Mouse (Mus musculus): Measurements from ENCODE around the gene Zc3h14. TPM values are rescaled to one million over a fixed set of nuclear protein-coding genes. Genes with fewer than 3 reads are reported as not detected.

The Zc3h14 gene
- polyA plus RNA-seq, 1 experiment from 2014 or later, result 28.8 TPM

GRCm38 (mm10) chr12:98734246-98734879, 12.4 kb upstream of the Zc3h14 start:
- Histone ChIP-seq H3K27me3 (ENCODE audit: insufficient read depth, low read length) (peaks cover 28% of the 10 kb centered on the region), H3K4me1 (ENCODE audit: insufficient read depth) (peaks cover 22% of the 10 kb centered on the region), H3K27ac (ENCODE audit: low read depth) (peak overlapping the region; percentile 26; the same call in 1 of the 2 replicates), H3K9ac (replicated peaks) (peak overlapping the region; percentile 52), H3K9me3 (ENCODE audit: low read length) (no peaks in the 10 kb centered on the region), H3K4me2 (ENCODE audit: low read depth, low read length) (peak overlapping the region; percentile 83), H3K4me3 (ENCODE audit: low read depth, low read length) (peak overlapping the region; percentile 65), H3K36me3 (replicated peaks; ENCODE audit: insufficient read depth, low read length) (no peaks in the 10 kb centered on the region)
- peak; percentile 85 for DNase-seq
- 2% methylated on average over 30 of the region's 30 CpGs for WGBS (ENCODE audit: insufficient replicate concordance)
- ATAC-seq, result peak; percentile 90
- no peak for TF ChIP-seq EP300 (IDR thresholded peaks at IDR 0.05; ENCODE audit: low read depth)
- no peak for TF ChIP-seq CTCF (IDR thresholded peaks at IDR 0.05; ENCODE audit: low read depth)

GRCm38 (mm10) chr12:98734880-98735801, 11.6 kb upstream of the Zc3h14 start:
- no peak for DNase-seq
- whole genome bisulfite sequencing (ENCODE audit: insufficient replicate concordance), result 19% methylated on average over 22 of the region's 22 CpGs
- Histone ChIP-seq H3K9ac (replicated peaks) (peak overlapping the region; percentile 52), H3K27me3 (ENCODE audit: insufficient read depth, low read length) (peaks cover 28% of the 10 kb centered on the region), H3K4me2 (ENCODE audit: low read depth, low read length) (peak overlapping the region; percentile 83), H3K4me3 (ENCODE audit: low read depth, low read length) (peak overlapping the region; percentile 65), H3K4me1 (ENCODE audit: insufficient read depth) (peaks cover 22% of the 10 kb centered on the region), H3K27ac (ENCODE audit: low read depth) (peak overlapping the region; percentile 26; the same call in 1 of the 2 replicates), H3K9me3 (ENCODE audit: low read length) (no peaks in the 10 kb centered on the region), H3K36me3 (replicated peaks; ENCODE audit: insufficient read depth, low read length) (no peaks in the 10 kb centered on the region)
- ATAC-seq, result no peak
- no peak for TF ChIP-seq EP300 (IDR thresholded peaks at IDR 0.05; ENCODE audit: low read depth)
- no peak for TF ChIP-seq CTCF (IDR thresholded peaks at IDR 0.05; ENCODE audit: low read depth)

GRCm38 (mm10) chr12:98736951-98737800, 9.6 kb upstream of the Zc3h14 start, which contains the start of gene Ptpn21:
Gene Ptpn21 (minus strand): TSS chr12:98737405.
- peaks cover 28% of the 10 kb centered on the region for H3K27me3 ChIP-seq (ENCODE audit: insufficient read depth, low read length)
- ATAC-seq (peak; percentile 65), DNase-seq (peak; percentile 57)
- 1% methylated on average over 73 of the region's 75 CpGs for WGBS (ENCODE audit: insufficient replicate concordance)
- H3K4me3 ChIP-seq (ENCODE audit: low read depth, low read length), result peak within 1 kb of the TSS; percentile 62
- H3K36me3 ChIP-seq (replicated peaks; ENCODE audit: insufficient read depth, low read length), result no peaks in the 10 kb centered on the region
- peak within 1 kb of the TSS; percentile 79 for H3K27ac ChIP-seq (ENCODE audit: low read depth)
- H3K4me2 ChIP-seq (ENCODE audit: low read depth, low read length), result peak within 1 kb of the TSS; percentile 75
- H3K9me3 ChIP-seq (ENCODE audit: low read length), result no peaks in the 10 kb centered on the region
- peaks cover 24% of the 10 kb centered on the region for H3K4me1 ChIP-seq (ENCODE audit: insufficient read depth)
- peak within 1 kb of the TSS; percentile 78 for H3K9ac ChIP-seq (replicated peaks)
- TF ChIP-seq CTCF (IDR thresholded peaks at IDR 0.05; ENCODE audit: low read depth), result no peak
- no peak for TF ChIP-seq EP300 (IDR thresholded peaks at IDR 0.05; ENCODE audit: low read depth)

- Histone ChIP-seq H3K4me1 (ENCODE audit: insufficient read depth) (peaks cover 24% of the 10 kb centered on the region), H3K9me3 (ENCODE audit: low read length) (no peaks in the 10 kb centered on the region), H3K27me3 (ENCODE audit: insufficient read depth, low read length) (peaks cover 28% of the 10 kb centered on the region), H3K4me3 (ENCODE audit: low read depth, low read length) (peak overlapping the region; percentile 62), H3K27ac (ENCODE audit: low read depth) (no peak overlapping the region; the same call in 1 of the 2 replicates), H3K36me3 (replicated peaks; ENCODE audit: insufficient read depth, low read length) (no peaks in the 10 kb centered on the region), H3K4me2 (ENCODE audit: low read depth, low read length) (peak overlapping the region; percentile 75), H3K9ac (replicated peaks) (peak overlapping the region; percentile 78; the same call in 1 of the 2 replicates)
- DNase-seq (no peak), ATAC-seq (no peak)
- TF ChIP-seq CTCF (IDR thresholded peaks at IDR 0.05; ENCODE audit: low read depth) (no peak), EP300 (IDR thresholded peaks at IDR 0.05; ENCODE audit: low read depth) (no peak)
- 15% methylated on average over 7 of the region's 7 CpGs for WGBS (ENCODE audit: insufficient replicate concordance)
Measured at GRCm38 (mm10) chr12:98737801-98738350, 8.9 kb upstream of the Zc3h14 start.

GRCm38 (mm10) chr12:98741011-98741501, 5.7 kb upstream of the Zc3h14 start:
- TF ChIP-seq EP300 (IDR thresholded peaks at IDR 0.05; ENCODE audit: low read depth), result no peak
- no peak for TF ChIP-seq CTCF (IDR thresholded peaks at IDR 0.05; ENCODE audit: low read depth)
- Histone ChIP-seq H3K4me3 (ENCODE audit: low read depth, low read length) (no peak overlapping the region), H3K4me2 (ENCODE audit: low read depth, low read length) (0 out of 2 replicates have a peak overlapping the region, but pooled peaks have one; percentile 15), H3K27ac (ENCODE audit: low read depth) (peak overlapping the region; percentile 76), H3K27me3 (ENCODE audit: insufficient read depth, low read length) (peaks cover 24% of the 10 kb centered on the region), H3K9ac (replicated peaks) (no peak overlapping the region), H3K9me3 (ENCODE audit: low read length) (no peaks in the 10 kb centered on the region), H3K36me3 (replicated peaks; ENCODE audit: insufficient read depth, low read length) (no peaks in the 10 kb centered on the region), H3K4me1 (ENCODE audit: insufficient read depth) (peaks cover 10% of the 10 kb centered on the region)
- DNase-seq (peak; percentile 25), ATAC-seq (peak; percentile 64)
- 60% methylated on average over 3 of the region's 3 CpGs for WGBS (ENCODE audit: insufficient replicate concordance)
